Mouse (Mus musculus): ENCODE results near the gene Drosha. TPM values are rescaled to one million over a fixed set of nuclear protein-coding genes. Genes with fewer than 3 reads are reported as not detected.
A peak's percentile ranks its signal among the peaks of the same experiment; 100 is the strongest.

Gene Drosha
- polyA plus RNA-seq, 1 experiment from 2014 or later = 66.8 TPM

DNA sequence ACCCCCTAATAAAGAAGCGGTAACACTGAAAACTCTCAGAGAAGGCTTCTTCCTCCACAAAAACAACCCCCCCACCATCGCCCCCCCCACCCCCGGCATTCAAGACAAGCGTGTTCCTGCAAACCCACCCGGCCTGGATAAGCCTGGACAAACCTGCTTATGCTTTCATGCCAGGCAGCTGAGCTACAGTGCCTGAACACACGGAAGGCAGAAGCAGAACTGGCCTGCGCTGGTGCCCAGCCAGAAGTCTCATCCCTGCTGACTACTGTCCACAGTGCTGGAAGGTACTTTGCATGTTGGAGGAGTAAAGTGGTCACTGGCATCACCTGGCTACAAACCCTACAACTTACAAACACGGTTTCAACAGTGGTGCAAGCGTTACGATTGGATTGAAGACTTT, 17.5 kb upstream of the Drosha start:
- no peak overlapping the region for H3K4me3 ChIP-seq
- no peaks in the 10 kb centered on the region for H3K27me3 ChIP-seq (ENCODE audit: insufficient read depth, poor library complexity, severe bottlenecking)
- H3K9me3 ChIP-seq = no peaks in the 10 kb centered on the region
- DNase-seq (ENCODE audit: low spot score) = no peak
- H3K4me1 ChIP-seq (replicated peaks) = no peaks in the 10 kb centered on the region
- H3K36me3 ChIP-seq = peaks cover 66% of the 10 kb centered on the region
- H3K27ac ChIP-seq = no peak overlapping the region
- 95% methylated on average over 10 of the region's 10 CpGs for WGBS

- H3K4me1 ChIP-seq (replicated peaks) = no peaks in the 10 kb centered on the region
- H3K27ac ChIP-seq = no peak overlapping the region
- H3K9me3 ChIP-seq = 0 out of 2 replicates have a peak, but pooled peaks cover 2% of the 10 kb centered on the region
- H3K36me3 ChIP-seq = peaks cover 88% of the 10 kb centered on the region
- 95% methylated on average over 6 of the region's 6 CpGs for WGBS
- no peaks in the 10 kb centered on the region for H3K27me3 ChIP-seq (ENCODE audit: insufficient read depth, poor library complexity, severe bottlenecking)
- no peak for DNase-seq (ENCODE audit: low spot score)
- H3K4me3 ChIP-seq = no peak overlapping the region
These were observed 15.3 kb upstream of the Drosha start for GRCm38 (mm10) chr15:12809305-12809704.

DNA sequence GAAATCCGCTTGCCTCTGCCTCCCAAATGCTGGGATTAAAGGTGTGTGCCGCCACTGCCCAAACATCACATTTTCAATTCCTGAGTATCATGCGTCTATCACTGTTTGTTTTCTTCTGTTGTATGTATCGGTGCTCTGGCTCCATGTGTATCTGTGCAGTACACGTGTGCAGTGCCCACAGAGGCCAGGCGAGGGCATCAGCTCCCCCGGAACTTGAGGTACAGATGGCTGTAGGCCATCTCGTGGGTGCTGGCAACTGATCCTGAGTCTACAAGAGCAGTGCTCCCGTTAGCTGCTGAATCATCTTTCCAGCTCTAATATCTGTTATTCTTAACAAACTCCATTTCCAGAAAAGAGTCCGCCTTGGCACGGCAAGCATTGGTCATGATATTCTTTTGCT, 12.0 kb upstream of the Drosha start:
- Histone ChIP-seq H3K9me3 (0 out of 2 replicates have a peak, but pooled peaks cover 2% of the 10 kb centered on the region), H3K27me3 (ENCODE audit: insufficient read depth, poor library complexity, severe bottlenecking) (no peaks in the 10 kb centered on the region), H3K27ac (no peak overlapping the region), H3K4me1 (replicated peaks) (no peaks in the 10 kb centered on the region), H3K4me3 (no peak overlapping the region), H3K36me3 (peaks cover 100% of the 10 kb centered on the region)
- WGBS = 94% methylated on average over 11 of the region's 11 CpGs
- DNase-seq (ENCODE audit: low spot score) = no peak

- no peak for DNase-seq (ENCODE audit: low spot score)
- Histone ChIP-seq H3K4me1 (replicated peaks) (0 out of 2 replicates have a peak, but pooled peaks cover 3% of the 10 kb centered on the region), H3K27ac (no peak overlapping the region), H3K9me3 (0 out of 2 replicates have a peak, but pooled peaks cover 2% of the 10 kb centered on the region), H3K4me3 (no peak overlapping the region), H3K36me3 (peaks cover 98% of the 10 kb centered on the region), H3K27me3 (ENCODE audit: insufficient read depth, poor library complexity, severe bottlenecking) (no peaks in the 10 kb centered on the region)
- 96% methylated on average over 8 of the region's 8 CpGs for WGBS
These were observed 7.0 kb upstream of the Drosha start for GRCm38 (mm10) chr15:12817592-12817991.

GRCm38 (mm10) chr15:12822416-12823395, 1.9 kb upstream of the Drosha start:
- DNase-seq (ENCODE audit: low spot score) = no peak
- Histone ChIP-seq H3K36me3 (peaks cover 67% of the 10 kb centered on the region), H3K27me3 (ENCODE audit: insufficient read depth, poor library complexity, severe bottlenecking) (no peaks in the 10 kb centered on the region), H3K27ac (no peak overlapping the region), H3K4me3 (peak overlapping the region; percentile 88; the same call in 1 of the 2 replicates), H3K4me1 (replicated peaks) (peaks cover 32% of the 10 kb centered on the region), H3K9me3 (no peaks in the 10 kb centered on the region)
- WGBS = 83% methylated on average over 9 of the region's 9 CpGs

GRCm38 (mm10) chr15:12823455-12824119, 1.0 kb upstream of the Drosha start:
- Histone ChIP-seq H3K36me3 (peaks cover 67% of the 10 kb centered on the region), H3K4me1 (replicated peaks) (peaks cover 32% of the 10 kb centered on the region), H3K27me3 (ENCODE audit: insufficient read depth, poor library complexity, severe bottlenecking) (no peaks in the 10 kb centered on the region), H3K4me3 (peak overlapping the region; percentile 88), H3K27ac (peak overlapping the region; percentile 96), H3K9me3 (no peaks in the 10 kb centered on the region)
- 91% methylated on average over 2 of the region's 2 CpGs for WGBS
- no peak for DNase-seq (ENCODE audit: low spot score)

- Histone ChIP-seq H3K9me3 (no peaks in the 10 kb centered on the region), H3K4me3 (peak overlapping the region; percentile 88), H3K27ac (peak overlapping the region; percentile 96), H3K36me3 (peaks cover 67% of the 10 kb centered on the region), H3K4me1 (replicated peaks) (peaks cover 32% of the 10 kb centered on the region), H3K27me3 (ENCODE audit: insufficient read depth, poor library complexity, severe bottlenecking) (no peaks in the 10 kb centered on the region)
- WGBS = under 1% methylated on average over 31 of the region's 31 CpGs
- no peak for DNase-seq (ENCODE audit: low spot score)
These were observed 350 bp downstream of the Drosha start for GRCm38 (mm10) chr15:12824965-12825364.

- peaks cover 67% of the 10 kb centered on the region for H3K36me3 ChIP-seq
- H3K4me3 ChIP-seq = peak overlapping the region; percentile 88
- no peaks in the 10 kb centered on the region for H3K27me3 ChIP-seq (ENCODE audit: insufficient read depth, poor library complexity, severe bottlenecking)
- 56% methylated on average over 12 of the region's 12 CpGs for WGBS
- H3K4me1 ChIP-seq (replicated peaks) = peaks cover 32% of the 10 kb centered on the region
- no peaks in the 10 kb centered on the region for H3K9me3 ChIP-seq
- peak overlapping the region; percentile 96 for H3K27ac ChIP-seq
- DNase-seq (ENCODE audit: low spot score) = no peak
These were observed 793 bp downstream of the Drosha start for GRCm38 (mm10) chr15:12825408-12825807.

DNA sequence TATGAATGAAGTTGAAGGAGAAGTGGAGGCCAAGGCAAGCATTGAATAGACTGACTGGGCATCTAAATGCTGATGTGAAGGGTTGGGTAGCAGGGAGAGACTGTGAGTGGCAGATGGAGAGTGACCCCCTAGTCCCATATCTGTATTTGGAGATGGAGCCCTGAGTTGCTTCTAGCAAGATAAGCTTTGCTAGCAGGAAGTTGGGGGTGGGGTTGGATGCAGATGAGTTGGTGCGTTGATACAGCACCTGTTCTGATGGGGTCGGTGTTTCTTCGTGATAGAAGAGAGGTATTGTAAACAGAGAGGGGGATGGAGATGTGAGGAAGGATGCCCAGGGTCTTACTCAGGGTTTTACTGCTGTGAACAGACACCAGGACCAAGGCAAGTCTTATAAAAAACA, 5.3 kb downstream of the Drosha start:
- no peak overlapping the region for H3K27ac ChIP-seq
- no peak overlapping the region for H3K4me3 ChIP-seq
- H3K36me3 ChIP-seq = peaks cover 81% of the 10 kb centered on the region
- H3K9me3 ChIP-seq = no peaks in the 10 kb centered on the region
- no peak for DNase-seq (ENCODE audit: low spot score)
- WGBS = 98% methylated on average over 3 of the region's 3 CpGs
- H3K4me1 ChIP-seq (replicated peaks) = peaks cover 15% of the 10 kb centered on the region
- no peaks in the 10 kb centered on the region for H3K27me3 ChIP-seq (ENCODE audit: insufficient read depth, poor library complexity, severe bottlenecking)

- no peak for DNase-seq (ENCODE audit: low spot score)
- peaks cover 90% of the 10 kb centered on the region for H3K36me3 ChIP-seq
- H3K4me1 ChIP-seq (replicated peaks) = no peaks in the 10 kb centered on the region
- WGBS = 96% methylated on average over 4 of the region's 4 CpGs
- H3K27me3 ChIP-seq (ENCODE audit: insufficient read depth, poor library complexity, severe bottlenecking) = no peaks in the 10 kb centered on the region
- H3K27ac ChIP-seq = no peak overlapping the region
- H3K9me3 ChIP-seq = no peaks in the 10 kb centered on the region
- H3K4me3 ChIP-seq = no peak overlapping the region
These were observed 8.0 kb downstream of the Drosha start for GRCm38 (mm10) chr15:12832599-12832998.

DNA sequence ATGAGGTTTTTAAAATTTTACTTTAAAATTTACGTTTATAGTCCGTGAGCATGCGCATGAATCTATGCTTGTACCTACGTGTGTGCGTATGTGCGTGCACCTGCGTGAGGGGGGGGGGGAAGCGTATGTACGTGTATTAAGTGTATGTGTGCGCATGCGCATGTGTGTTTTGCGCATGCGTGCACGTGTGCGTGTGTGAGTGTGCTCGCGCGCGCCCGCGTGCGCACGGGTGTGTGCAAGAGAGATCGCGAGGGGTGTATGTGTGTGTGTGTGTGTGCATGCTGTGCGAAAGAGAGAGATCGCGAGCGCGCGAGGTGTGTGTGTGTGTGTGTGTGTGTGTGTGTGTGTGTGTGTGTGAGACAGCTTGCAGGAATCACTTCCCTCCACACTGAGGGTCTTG, 8.8 kb downstream of the Drosha start:
- Histone ChIP-seq H3K4me1 (replicated peaks) (no peaks in the 10 kb centered on the region), H3K27ac (no peak overlapping the region), H3K36me3 (peaks cover 90% of the 10 kb centered on the region), H3K9me3 (no peaks in the 10 kb centered on the region), H3K4me3 (no peak overlapping the region), H3K27me3 (ENCODE audit: insufficient read depth, poor library complexity, severe bottlenecking) (no peaks in the 10 kb centered on the region)
- 98% methylated on average over 31 of the region's 31 CpGs for WGBS
- no peak for DNase-seq (ENCODE audit: low spot score)

DNA sequence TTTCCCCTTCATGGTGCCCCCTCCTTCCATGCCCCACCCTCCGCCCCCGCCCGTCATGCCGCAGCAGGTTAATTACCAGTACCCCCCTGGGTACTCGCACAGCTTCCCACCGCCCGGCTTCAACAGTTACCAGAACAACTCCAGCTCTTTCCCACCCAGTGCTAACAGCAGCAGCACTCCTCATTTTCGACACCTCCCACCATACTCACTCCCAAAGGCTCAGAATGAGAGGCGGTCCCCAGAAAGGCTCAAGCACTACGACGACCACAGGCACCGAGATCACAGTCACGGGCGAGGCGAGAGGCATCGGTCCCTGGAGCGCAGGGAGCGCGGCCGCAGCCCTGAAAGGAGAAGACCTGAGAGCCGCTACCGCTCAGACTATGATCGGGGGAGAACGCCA, 9.6 kb downstream of the Drosha start:
- H3K4me3 ChIP-seq = no peak overlapping the region
- H3K36me3 ChIP-seq = peaks cover 88% of the 10 kb centered on the region
- WGBS = 94% methylated on average over 24 of the region's 24 CpGs

GRCm38 (mm10) chr15:12840737-12841136, 16.1 kb downstream of the Drosha start:
- Histone ChIP-seq H3K27ac (no peak overlapping the region), H3K9me3 (no peaks in the 10 kb centered on the region), H3K36me3 (peaks cover 98% of the 10 kb centered on the region), H3K4me3 (no peak overlapping the region), H3K4me1 (replicated peaks) (no peaks in the 10 kb centered on the region), H3K27me3 (ENCODE audit: insufficient read depth, poor library complexity, severe bottlenecking) (no peaks in the 10 kb centered on the region)
- DNase-seq (ENCODE audit: low spot score) = no peak
- 94% methylated on average over 11 of the region's 11 CpGs for WGBS

More for the DNA sequence above, 9.6 kb downstream of the Drosha start:
- H3K27ac ChIP-seq = no peak overlapping the region
- no peaks in the 10 kb centered on the region for H3K9me3 ChIP-seq
- no peak for DNase-seq (ENCODE audit: low spot score)
- no peaks in the 10 kb centered on the region for H3K27me3 ChIP-seq (ENCODE audit: insufficient read depth, poor library complexity, severe bottlenecking)
- no peaks in the 10 kb centered on the region for H3K4me1 ChIP-seq (replicated peaks)

Data from hindbrain, embryonic 10.5 days (tissue).